Mouse (Mus musculus): ENCODE measurements around the gene Olfr1359. TPM values are rescaled to one million over a fixed set of nuclear protein-coding genes. Genes with fewer than 3 reads are reported as not detected.
"Not testable (repeated sequence)": the region's sequence is repeated elsewhere in the genome, so short reads cannot be mapped to it uniquely, and the experiment has no call there.

Gene Olfr1359
- polyA plus RNA-seq, 1 experiment from 2014 or later = not detected

GRCm38 (mm10) chr13:21749387-21750158 is 51.7 kb downstream of the Olfr1359 start:
- Histone ChIP-seq H3K4me1 (ENCODE audit: control insufficient read depth, insufficient read depth, low read length) (peaks cover 15% of the 10 kb centered on the region), H3K9me3 (replicated peaks; ENCODE audit: control insufficient read depth, low read length) (no peaks in the 10 kb centered on the region), H3K4me3 (ENCODE audit: low read length) (peak overlapping the region; percentile 54), H3K36me3 (ENCODE audit: control insufficient read depth, insufficient read depth) (no peaks in the 10 kb centered on the region), H3K27ac (ENCODE audit: low read length) (peak overlapping the region; percentile 41), H3K4me2 (ENCODE audit: low read depth, low read length) (peak overlapping the region; percentile 74), H3K9ac (ENCODE audit: low read length) (peak overlapping the region; percentile 72), H3K27me3 (ENCODE audit: control insufficient read depth, insufficient read depth, low read length) (no peaks in the 10 kb centered on the region)
- WGBS = 11% methylated on average over 5 of the region's 5 CpGs
- ATAC-seq (replicated peaks; ENCODE audit: extremely low read depth, insufficient read depth, low FRiP score) = no peak

GRCm38 (mm10) chr13:21750159-21751017 is 52.5 kb downstream of the Olfr1359 start, which contains the start of gene Hist1h4k:
TSS of gene Hist1h4k (minus strand) at chr13:21750505.
- H3K36me3 ChIP-seq (ENCODE audit: control insufficient read depth, insufficient read depth); H3K9me3 ChIP-seq (replicated peaks; ENCODE audit: control insufficient read depth, low read length); H3K27me3 ChIP-seq (ENCODE audit: control insufficient read depth, insufficient read depth, low read length): not testable (repeated sequence)
- Histone ChIP-seq H3K27ac (ENCODE audit: low read length) (peak within 1 kb of the TSS; percentile 85), H3K4me1 (ENCODE audit: control insufficient read depth, insufficient read depth, low read length) (peaks cover 17% of the 10 kb centered on the region), H3K4me3 (ENCODE audit: low read length) (peak within 1 kb of the TSS; percentile 54), H3K4me2 (ENCODE audit: low read depth, low read length) (peak within 1 kb of the TSS; percentile 74), H3K9ac (ENCODE audit: low read length) (peak within 1 kb of the TSS; percentile 72)
- under 1% methylated on average over 40 of the region's 56 CpGs for WGBS
- peak; percentile 77 for ATAC-seq (replicated peaks; ENCODE audit: extremely low read depth, insufficient read depth, low FRiP score)

GRCm38 (mm10) chr13:21751417-21751816 is 53.5 kb downstream of the Olfr1359 start:
- H3K4me1 ChIP-seq (ENCODE audit: control insufficient read depth, insufficient read depth, low read length) = peaks cover 17% of the 10 kb centered on the region
- H3K36me3 ChIP-seq (ENCODE audit: control insufficient read depth, insufficient read depth) = no peaks in the 10 kb centered on the region
- no peak overlapping the region for H3K4me3 ChIP-seq (ENCODE audit: low read length)
- no peaks in the 10 kb centered on the region for H3K27me3 ChIP-seq (ENCODE audit: control insufficient read depth, insufficient read depth, low read length)
- peak overlapping the region; percentile 29; the same call in 1 of the 2 replicates for H3K9ac ChIP-seq (ENCODE audit: low read length)
- H3K9me3 ChIP-seq (replicated peaks; ENCODE audit: control insufficient read depth, low read length) = no peaks in the 10 kb centered on the region
- peak overlapping the region; percentile 41; the same call in 1 of the 2 replicates for H3K27ac ChIP-seq (ENCODE audit: low read length)
- ATAC-seq (replicated peaks; ENCODE audit: extremely low read depth, insufficient read depth, low FRiP score) = no peak
- no peak overlapping the region for H3K4me2 ChIP-seq (ENCODE audit: low read depth, low read length)

- Histone ChIP-seq H3K27me3 (ENCODE audit: control insufficient read depth, insufficient read depth, low read length) (no peaks in the 10 kb centered on the region), H3K4me1 (ENCODE audit: control insufficient read depth, insufficient read depth, low read length) (peaks cover 17% of the 10 kb centered on the region), H3K9ac (ENCODE audit: low read length) (no peak overlapping the region; the same call in 1 of the 2 replicates), H3K27ac (ENCODE audit: low read length) (peak overlapping the region; percentile 41), H3K4me3 (ENCODE audit: low read length) (no peak overlapping the region), H3K4me2 (ENCODE audit: low read depth, low read length) (peak overlapping the region; percentile 71; the same call in 1 of the 2 replicates), H3K36me3 (ENCODE audit: control insufficient read depth, insufficient read depth) (no peaks in the 10 kb centered on the region), H3K9me3 (replicated peaks; ENCODE audit: control insufficient read depth, low read length) (no peaks in the 10 kb centered on the region)
- ATAC-seq (replicated peaks; ENCODE audit: extremely low read depth, insufficient read depth, low FRiP score) = no peak
- 40% methylated on average over 3 of the region's 3 CpGs for WGBS
Measured at GRCm38 (mm10) chr13:21751827-21752226, 53.9 kb downstream of the Olfr1359 start.

GRCm38 (mm10) chr13:21752356-21752755 is 54.4 kb downstream of the Olfr1359 start:
- Histone ChIP-seq H3K27ac (ENCODE audit: low read length) (peak overlapping the region; percentile 41), H3K4me2 (ENCODE audit: low read depth, low read length) (peak overlapping the region; percentile 71; the same call in 1 of the 2 replicates), H3K27me3 (ENCODE audit: control insufficient read depth, insufficient read depth, low read length) (no peaks in the 10 kb centered on the region), H3K36me3 (ENCODE audit: control insufficient read depth, insufficient read depth) (no peaks in the 10 kb centered on the region), H3K4me3 (ENCODE audit: low read length) (no peak overlapping the region), H3K9me3 (replicated peaks; ENCODE audit: control insufficient read depth, low read length) (no peaks in the 10 kb centered on the region), H3K9ac (ENCODE audit: low read length) (peak overlapping the region; percentile 74; the same call in 1 of the 2 replicates), H3K4me1 (ENCODE audit: control insufficient read depth, insufficient read depth, low read length) (peaks cover 17% of the 10 kb centered on the region)
- WGBS = 35% methylated on average over 3 of the region's 3 CpGs
- ATAC-seq (replicated peaks; ENCODE audit: extremely low read depth, insufficient read depth, low FRiP score) = no peak

- H3K27me3 ChIP-seq (ENCODE audit: control insufficient read depth, insufficient read depth, low read length) = no peaks in the 10 kb centered on the region
- no peaks in the 10 kb centered on the region for H3K36me3 ChIP-seq (ENCODE audit: control insufficient read depth, insufficient read depth)
- peaks cover 15% of the 10 kb centered on the region for H3K4me1 ChIP-seq (ENCODE audit: control insufficient read depth, insufficient read depth, low read length)
- peak overlapping the region; percentile 92 for H3K27ac ChIP-seq (ENCODE audit: low read length)
- no peaks in the 10 kb centered on the region for H3K9me3 ChIP-seq (replicated peaks; ENCODE audit: control insufficient read depth, low read length)
- H3K9ac ChIP-seq (ENCODE audit: low read length) = peak overlapping the region; percentile 74
- no peak for ATAC-seq (replicated peaks; ENCODE audit: extremely low read depth, insufficient read depth, low FRiP score)
- peak overlapping the region; percentile 59 for H3K4me3 ChIP-seq (ENCODE audit: low read length)
- 5% methylated on average over 10 of the region's 10 CpGs for WGBS
- peak overlapping the region; percentile 71 for H3K4me2 ChIP-seq (ENCODE audit: low read depth, low read length)
Measured at GRCm38 (mm10) chr13:21753051-21753523, 55.2 kb downstream of the Olfr1359 start.

GRCm38 (mm10) chr13:21753524-21754285 is 55.8 kb downstream of the Olfr1359 start, which contains the start of the genes Hist1h2ak and Hist1h2bn:
TSS of gene Hist1h2ak (minus strand) at chr13:21753827.
TSS of gene Hist1h2bn (plus strand) at chr13:21754123.
- Histone ChIP-seq H3K9ac (ENCODE audit: low read length) (peak within 1 kb of the TSS; percentile 75), H3K4me2 (ENCODE audit: low read depth, low read length) (peak within 1 kb of the TSS; percentile 71), H3K27ac (ENCODE audit: low read length) (peak within 1 kb of the TSS; percentile 92), H3K4me1 (ENCODE audit: control insufficient read depth, insufficient read depth, low read length) (peaks cover 15% of the 10 kb centered on the region), H3K4me3 (ENCODE audit: low read length) (peak within 1 kb of the TSS; percentile 59)
- H3K36me3 ChIP-seq (ENCODE audit: control insufficient read depth, insufficient read depth); H3K9me3 ChIP-seq (replicated peaks; ENCODE audit: control insufficient read depth, low read length); H3K27me3 ChIP-seq (ENCODE audit: control insufficient read depth, insufficient read depth, low read length): not testable (repeated sequence)
- under 1% methylated on average over 35 of the region's 50 CpGs for WGBS
- ATAC-seq (replicated peaks; ENCODE audit: extremely low read depth, insufficient read depth, low FRiP score) = peak; percentile 90

- H3K9ac ChIP-seq (ENCODE audit: low read length) = peak overlapping the region; percentile 75
- H3K9me3 ChIP-seq (replicated peaks; ENCODE audit: control insufficient read depth, low read length); H3K27me3 ChIP-seq (ENCODE audit: control insufficient read depth, insufficient read depth, low read length); H3K36me3 ChIP-seq (ENCODE audit: control insufficient read depth, insufficient read depth): not testable (repeated sequence)
- H3K4me1 ChIP-seq (ENCODE audit: control insufficient read depth, insufficient read depth, low read length) = peaks cover 13% of the 10 kb centered on the region
- ATAC-seq (replicated peaks; ENCODE audit: extremely low read depth, insufficient read depth, low FRiP score) = peak; percentile 5
- under 1% methylated on average over 22 of the region's 26 CpGs for WGBS
- peak overlapping the region; percentile 71 for H3K4me2 ChIP-seq (ENCODE audit: low read depth, low read length)
- peak overlapping the region; percentile 92 for H3K27ac ChIP-seq (ENCODE audit: low read length)
- H3K4me3 ChIP-seq (ENCODE audit: low read length) = peak overlapping the region; percentile 59
Measured at GRCm38 (mm10) chr13:21754294-21755001, 56.5 kb downstream of the Olfr1359 start.
